Mouse (Mus musculus): ENCODE results near the gene Suox. TPM values are rescaled to one million over a fixed set of nuclear protein-coding genes. Genes with fewer than 3 reads are reported as not detected.
"Not testable (repeated sequence)": the region's sequence is repeated elsewhere in the genome, so short reads cannot be mapped to it uniquely, and the experiment has no call there.

Suox gene
- total and polyA plus RNA-seq, 3 experiments = 21.8 to 26.6 (median 25.6) TPM

- Histone ChIP-seq H3K4me3 (no peak overlapping the region), H3K27me3 (ENCODE audit: control insufficient read depth, insufficient read depth, low read length) (no peaks in the 10 kb centered on the region), H3K9ac (ENCODE audit: low read depth, low read length) (no peak overlapping the region), H3K27ac (no peak overlapping the region), H3K36me3 (ENCODE audit: control insufficient read depth, insufficient read depth, low read length) (no peaks in the 10 kb centered on the region), H3K79me2 (replicated peaks; ENCODE audit: control insufficient read depth, insufficient read depth, low read length) (no peaks in the 10 kb centered on the region), H3K4me1 (ENCODE audit: control insufficient read depth, insufficient read depth, low read length) (no peaks in the 10 kb centered on the region)
- no peak for TF ChIP-seq EP300 (IDR thresholded peaks at IDR 0.05; ENCODE audit: insufficient read depth, low read depth, low read length)
- no peak for TF ChIP-seq POLR2A (IDR thresholded peaks at IDR 0.05; ENCODE audit: insufficient read depth, low read depth, low read length)
- no peak for TF ChIP-seq CTCF (IDR thresholded peaks at IDR 0.05)
- no peak for DNase-seq
- intact Hi-C loops (cut with DNase I) = no loop called here
- 48% methylated on average over 6 of the region's 6 CpGs for WGBS
These were observed 37.3 kb downstream of the Suox start for GRCm38 (mm10) chr10:128636561-128636960.

DNA sequence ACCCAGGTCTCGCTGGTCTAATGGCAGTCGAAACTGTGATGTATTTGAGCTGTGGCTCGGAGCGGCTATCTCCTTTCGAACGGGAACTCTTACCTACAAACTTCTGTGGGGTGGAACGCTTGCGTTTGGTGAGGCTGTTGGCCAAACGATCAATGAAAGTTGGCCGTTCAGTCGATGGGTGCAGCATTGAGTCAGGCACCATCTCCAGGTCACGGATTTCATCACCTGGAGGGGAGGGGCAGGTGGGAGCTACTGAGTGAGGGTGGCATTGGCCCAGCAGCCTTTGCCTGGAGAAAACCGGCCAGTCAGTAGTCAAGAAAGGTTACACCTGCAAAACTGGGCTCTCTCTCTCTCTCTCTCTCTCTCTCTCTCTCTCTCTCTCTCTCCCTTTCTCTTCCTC is 38.2 kb downstream of the Suox start:
- intact Hi-C loops (cut with DNase I) = no loop called here
- Histone ChIP-seq H3K27ac (no peak overlapping the region), H3K4me3 (no peak overlapping the region), H3K36me3 (ENCODE audit: control insufficient read depth, insufficient read depth, low read length) (no peaks in the 10 kb centered on the region), H3K27me3 (ENCODE audit: control insufficient read depth, insufficient read depth, low read length) (no peaks in the 10 kb centered on the region), H3K79me2 (replicated peaks; ENCODE audit: control insufficient read depth, insufficient read depth, low read length) (no peaks in the 10 kb centered on the region), H3K4me1 (ENCODE audit: control insufficient read depth, insufficient read depth, low read length) (no peaks in the 10 kb centered on the region), H3K9ac (ENCODE audit: low read depth, low read length) (no peak overlapping the region)
- no peak for TF ChIP-seq CTCF (IDR thresholded peaks at IDR 0.05)
- no peak for TF ChIP-seq POLR2A (IDR thresholded peaks at IDR 0.05; ENCODE audit: insufficient read depth, low read depth, low read length)
- TF ChIP-seq EP300 (IDR thresholded peaks at IDR 0.05; ENCODE audit: insufficient read depth, low read depth, low read length) = no peak
- 93% methylated on average over 13 of the region's 13 CpGs for WGBS
- DNase-seq = no peak

- no peaks in the 10 kb centered on the region for H3K36me3 ChIP-seq (ENCODE audit: control insufficient read depth, insufficient read depth, low read length)
- H3K27me3 ChIP-seq (ENCODE audit: control insufficient read depth, insufficient read depth, low read length) = no peaks in the 10 kb centered on the region
- H3K4me1 ChIP-seq (ENCODE audit: control insufficient read depth, insufficient read depth, low read length) = no peaks in the 10 kb centered on the region
- H3K79me2 ChIP-seq (replicated peaks; ENCODE audit: control insufficient read depth, insufficient read depth, low read length) = no peaks in the 10 kb centered on the region
- H3K9ac ChIP-seq (ENCODE audit: low read depth, low read length) = no peak overlapping the region
- intact Hi-C loops (cut with DNase I) = no loop called here
- no peak for DNase-seq
- H3K27ac ChIP-seq = no peak overlapping the region
- no peak overlapping the region for H3K4me3 ChIP-seq
- 22% methylated on average over 6 of the region's 6 CpGs for WGBS
- TF ChIP-seq EP300 (IDR thresholded peaks at IDR 0.05; ENCODE audit: insufficient read depth, low read depth, low read length) (no peak), CTCF (IDR thresholded peaks at IDR 0.05) (no peak), POLR2A (IDR thresholded peaks at IDR 0.05; ENCODE audit: insufficient read depth, low read depth, low read length) (no peak)
These were observed 42.3 kb downstream of the Suox start for GRCm38 (mm10) chr10:128631571-128631970.

DNA sequence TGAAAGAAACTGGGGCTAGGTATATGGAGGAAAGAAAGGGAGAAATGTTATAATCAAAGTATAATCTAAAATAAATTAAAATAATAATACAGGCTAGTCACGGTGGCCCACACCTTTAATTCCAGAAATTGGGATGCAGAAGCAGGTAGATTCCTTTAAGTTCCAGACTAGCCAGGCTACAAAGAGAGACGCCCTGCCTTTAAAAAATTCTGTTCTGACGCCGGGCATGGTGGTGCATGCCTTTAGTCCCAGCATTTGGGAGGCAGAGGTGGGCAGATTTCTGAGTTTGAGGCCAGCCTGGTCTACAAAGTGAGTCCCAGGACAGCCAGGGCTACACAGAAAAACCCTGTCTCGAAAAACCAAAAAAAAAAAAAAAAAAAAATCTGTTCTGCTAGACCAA is 43.6 kb downstream of the Suox start:
- H3K79me2 ChIP-seq (replicated peaks; ENCODE audit: control insufficient read depth, insufficient read depth, low read length); intact Hi-C loops (cut with DNase I); H3K27me3 ChIP-seq (ENCODE audit: control insufficient read depth, insufficient read depth, low read length); H3K27ac ChIP-seq; H3K4me1 ChIP-seq (ENCODE audit: control insufficient read depth, insufficient read depth, low read length); H3K4me3 ChIP-seq; H3K9ac ChIP-seq (ENCODE audit: low read depth, low read length); DNase-seq; H3K36me3 ChIP-seq (ENCODE audit: control insufficient read depth, insufficient read depth, low read length): not testable (repeated sequence)
- WGBS = 78% methylated on average over 5 of the region's 5 CpGs

GRCm38 (mm10) chr10:128629746-128630145 is 44.1 kb downstream of the Suox start:
- intact Hi-C loops (cut with DNase I) = loop anchor here (5.0 to 10.0 kb wide), 3 partner anchors 77 to 327 kb away; partner anchors contain the start of genes Gdf11 and Pan2
- H3K9ac ChIP-seq (ENCODE audit: low read depth, low read length) = no peak overlapping the region
- TF ChIP-seq POLR2A (IDR thresholded peaks at IDR 0.05; ENCODE audit: insufficient read depth, low read depth, low read length) (no peak), EP300 (IDR thresholded peaks at IDR 0.05; ENCODE audit: insufficient read depth, low read depth, low read length) (no peak)
- 68% methylated on average over 2 of the region's 2 CpGs for WGBS
- H3K36me3 ChIP-seq (ENCODE audit: control insufficient read depth, insufficient read depth, low read length) = peaks cover 5% of the 10 kb centered on the region
- H3K4me3 ChIP-seq = no peak overlapping the region
- H3K27me3 ChIP-seq (ENCODE audit: control insufficient read depth, insufficient read depth, low read length) = no peaks in the 10 kb centered on the region
- no peak for DNase-seq
- H3K4me1 ChIP-seq (ENCODE audit: control insufficient read depth, insufficient read depth, low read length) = peaks cover 3% of the 10 kb centered on the region
- H3K79me2 ChIP-seq (replicated peaks; ENCODE audit: control insufficient read depth, insufficient read depth, low read length) = no peaks in the 10 kb centered on the region
- no peak overlapping the region for H3K27ac ChIP-seq

DNA sequence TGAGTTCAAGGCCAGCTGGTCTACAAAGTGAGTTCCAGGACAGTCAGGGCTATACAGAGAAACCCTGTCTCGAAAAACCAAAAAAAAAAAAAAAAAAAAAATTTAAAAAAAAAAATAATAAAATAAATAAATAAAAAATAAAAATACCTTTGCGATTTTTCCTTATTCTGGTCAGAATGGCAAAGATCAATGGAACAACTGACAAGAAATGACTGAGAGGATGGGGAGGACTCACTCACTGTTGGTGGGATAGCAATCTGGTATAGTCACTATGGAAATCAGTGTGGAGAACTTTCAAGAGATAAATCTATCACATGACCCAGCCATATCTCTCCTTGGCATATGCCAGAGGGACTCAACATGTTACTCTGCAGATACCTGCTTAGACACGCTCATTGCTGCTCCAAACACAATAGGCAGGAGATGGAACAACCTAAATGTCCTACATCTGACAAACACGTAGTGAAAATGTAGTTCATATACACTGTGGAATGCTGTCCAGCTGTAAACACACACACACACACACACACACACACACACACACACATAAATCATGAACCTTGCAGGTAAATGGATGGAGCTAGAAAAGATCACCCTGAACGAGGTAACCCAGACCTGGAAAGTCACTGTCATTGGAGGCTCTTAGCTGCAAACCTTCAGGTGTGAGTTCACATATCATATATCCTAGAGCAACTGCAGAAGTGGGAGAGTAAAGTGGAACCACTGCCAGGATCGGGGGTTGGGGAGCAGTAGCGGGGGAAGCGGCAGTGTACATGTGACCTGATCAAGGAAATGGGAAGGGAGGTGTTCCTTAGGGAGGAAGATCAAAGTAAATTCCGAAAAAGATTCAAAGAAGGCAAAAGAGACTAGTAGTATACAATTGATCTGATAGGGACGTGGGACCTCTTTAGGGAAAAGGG is 46.2 kb downstream of the Suox start:
- no peak for TF ChIP-seq CTCF (IDR thresholded peaks at IDR 0.05)
- no peak for TF ChIP-seq POLR2A (IDR thresholded peaks at IDR 0.05; ENCODE audit: insufficient read depth, low read depth, low read length)
- TF ChIP-seq EP300 (IDR thresholded peaks at IDR 0.05; ENCODE audit: insufficient read depth, low read depth, low read length) = no peak
- no peak for DNase-seq
- Histone ChIP-seq H3K4me3 (no peak overlapping the region), H3K79me2 (replicated peaks; ENCODE audit: control insufficient read depth, insufficient read depth, low read length) (no peaks in the 10 kb centered on the region), H3K9ac (ENCODE audit: low read depth, low read length) (no peak overlapping the region), H3K4me1 (ENCODE audit: control insufficient read depth, insufficient read depth, low read length) (peaks cover 3% of the 10 kb centered on the region), H3K27ac (no peak overlapping the region), H3K27me3 (ENCODE audit: control insufficient read depth, insufficient read depth, low read length) (no peaks in the 10 kb centered on the region), H3K36me3 (ENCODE audit: control insufficient read depth, insufficient read depth, low read length) (peaks cover 5% of the 10 kb centered on the region)
- WGBS = 65% methylated on average over 10 of the region's 10 CpGs
- intact Hi-C loops (cut with DNase I) = loop anchor here (5.0 to 10.0 kb wide), 3 partner anchors 75 to 325 kb away; partner anchors contain the start of genes Gdf11 and Pan2
